Mouse (Mus musculus): ENCODE results near the gene CN725425. TPM values are rescaled to one million over a fixed set of nuclear protein-coding genes. Genes with fewer than 3 reads are reported as not detected.

Gene CN725425
- polyA plus RNA-seq, 1 experiment: 0.15 TPM

GRCm38 (mm10) chr15:91237294-91237693, 38.0 kb downstream of the CN725425 start:
- 90% methylated on average over 5 of the region's 5 CpGs for WGBS
- no peak for DNase-seq
- no peaks in the 10 kb centered on the region for H3K27me3 ChIP-seq (ENCODE audit: control insufficient read depth, insufficient read depth, low read length)
- no peak overlapping the region for H3K27ac ChIP-seq (ENCODE audit: insufficient read depth, low read length)
- TF ChIP-seq CTCF (IDR thresholded peaks at IDR 0.05; ENCODE audit: borderline replicate concordance, insufficient read depth, low read depth, low read length) (no peak), POLR2A (IDR thresholded peaks at IDR 0.05; ENCODE audit: borderline replicate concordance, insufficient read depth, low read length) (no peak)
- no peaks in the 10 kb centered on the region for H3K4me1 ChIP-seq (ENCODE audit: control insufficient read depth, insufficient read depth, low read length)
- H3K4me3 ChIP-seq (replicated peaks; ENCODE audit: insufficient read depth, low read depth, low read length): no peak overlapping the region

- WGBS: 77% methylated on average over 3 of the region's 3 CpGs
Measured at GRCm38 (mm10) chr15:91240683-91241335, 41.5 kb downstream of the CN725425 start.

GRCm38 (mm10) chr15:91250815-91251214, 51.5 kb downstream of the CN725425 start:
- H3K4me1 ChIP-seq (ENCODE audit: control insufficient read depth, insufficient read depth, low read length): no peaks in the 10 kb centered on the region
- no peak overlapping the region for H3K4me3 ChIP-seq (replicated peaks; ENCODE audit: insufficient read depth, low read depth, low read length)
- no peak overlapping the region for H3K27ac ChIP-seq (ENCODE audit: insufficient read depth, low read length)
- TF ChIP-seq CTCF (IDR thresholded peaks at IDR 0.05; ENCODE audit: borderline replicate concordance, insufficient read depth, low read depth, low read length): no peak
- no peak for TF ChIP-seq POLR2A (IDR thresholded peaks at IDR 0.05; ENCODE audit: borderline replicate concordance, insufficient read depth, low read length)
- DNase-seq: no peak
- H3K27me3 ChIP-seq (ENCODE audit: control insufficient read depth, insufficient read depth, low read length): no peaks in the 10 kb centered on the region
- 82% methylated on average over 6 of the region's 6 CpGs for WGBS

More at GRCm38 (mm10) chr15:91240683-91241335, 41.5 kb downstream of the CN725425 start:
- DNase-seq: no peak
- Histone ChIP-seq H3K4me3 (replicated peaks; ENCODE audit: insufficient read depth, low read depth, low read length) (no peak overlapping the region), H3K4me1 (ENCODE audit: control insufficient read depth, insufficient read depth, low read length) (no peaks in the 10 kb centered on the region), H3K27me3 (ENCODE audit: control insufficient read depth, insufficient read depth, low read length) (no peaks in the 10 kb centered on the region), H3K27ac (ENCODE audit: insufficient read depth, low read length) (no peak overlapping the region)
- TF ChIP-seq CTCF (IDR thresholded peaks at IDR 0.05; ENCODE audit: borderline replicate concordance, insufficient read depth, low read depth, low read length) (no peak), POLR2A (IDR thresholded peaks at IDR 0.05; ENCODE audit: borderline replicate concordance, insufficient read depth, low read length) (no peak)

GRCm38 (mm10) chr15:91251544-91252408, 52.5 kb downstream of the CN725425 start:
- no peak overlapping the region for H3K4me3 ChIP-seq (replicated peaks; ENCODE audit: insufficient read depth, low read depth, low read length)
- H3K27ac ChIP-seq (ENCODE audit: insufficient read depth, low read length): no peak overlapping the region
- 82% methylated on average over 9 of the region's 9 CpGs for WGBS
- no peaks in the 10 kb centered on the region for H3K4me1 ChIP-seq (ENCODE audit: control insufficient read depth, insufficient read depth, low read length)
- no peak for TF ChIP-seq POLR2A (IDR thresholded peaks at IDR 0.05; ENCODE audit: borderline replicate concordance, insufficient read depth, low read length)
- no peak for TF ChIP-seq CTCF (IDR thresholded peaks at IDR 0.05; ENCODE audit: borderline replicate concordance, insufficient read depth, low read depth, low read length)
- DNase-seq: no peak
- H3K27me3 ChIP-seq (ENCODE audit: control insufficient read depth, insufficient read depth, low read length): no peaks in the 10 kb centered on the region

- Histone ChIP-seq H3K4me3 (replicated peaks; ENCODE audit: insufficient read depth, low read depth, low read length) (no peak overlapping the region), H3K27me3 (ENCODE audit: control insufficient read depth, insufficient read depth, low read length) (no peaks in the 10 kb centered on the region), H3K4me1 (ENCODE audit: control insufficient read depth, insufficient read depth, low read length) (no peaks in the 10 kb centered on the region), H3K27ac (ENCODE audit: insufficient read depth, low read length) (no peak overlapping the region)
- WGBS: 21% methylated on average over 8 of the region's 8 CpGs
- no peak for DNase-seq
- TF ChIP-seq CTCF (IDR thresholded peaks at IDR 0.05; ENCODE audit: borderline replicate concordance, insufficient read depth, low read depth, low read length) (peak; percentile 10; the same call in 1 of the 2 replicates), POLR2A (IDR thresholded peaks at IDR 0.05; ENCODE audit: borderline replicate concordance, insufficient read depth, low read length) (no peak)
Measured at GRCm38 (mm10) chr15:91252956-91253355, 53.7 kb downstream of the CN725425 start.

GRCm38 (mm10) chr15:91255308-91255707, 56.0 kb downstream of the CN725425 start:
- no peak for TF ChIP-seq CTCF (IDR thresholded peaks at IDR 0.05; ENCODE audit: borderline replicate concordance, insufficient read depth, low read depth, low read length)
- no peak for TF ChIP-seq POLR2A (IDR thresholded peaks at IDR 0.05; ENCODE audit: borderline replicate concordance, insufficient read depth, low read length)
- Histone ChIP-seq H3K27me3 (ENCODE audit: control insufficient read depth, insufficient read depth, low read length) (no peaks in the 10 kb centered on the region), H3K4me1 (ENCODE audit: control insufficient read depth, insufficient read depth, low read length) (no peaks in the 10 kb centered on the region), H3K4me3 (replicated peaks; ENCODE audit: insufficient read depth, low read depth, low read length) (no peak overlapping the region), H3K27ac (ENCODE audit: insufficient read depth, low read length) (no peak overlapping the region)
- DNase-seq: no peak
- WGBS: 91% methylated on average over 2 of the region's 2 CpGs

GRCm38 (mm10) chr15:91257140-91257539, 57.8 kb downstream of the CN725425 start:
- TF ChIP-seq POLR2A (IDR thresholded peaks at IDR 0.05; ENCODE audit: borderline replicate concordance, insufficient read depth, low read length) (no peak), CTCF (IDR thresholded peaks at IDR 0.05; ENCODE audit: borderline replicate concordance, insufficient read depth, low read depth, low read length) (no peak)
- no peak overlapping the region for H3K4me3 ChIP-seq (replicated peaks; ENCODE audit: insufficient read depth, low read depth, low read length)
- H3K27me3 ChIP-seq (ENCODE audit: control insufficient read depth, insufficient read depth, low read length): no peaks in the 10 kb centered on the region
- WGBS: 64% methylated on average over 11 of the region's 11 CpGs
- no peak for DNase-seq
- H3K27ac ChIP-seq (ENCODE audit: insufficient read depth, low read length): no peak overlapping the region
- no peaks in the 10 kb centered on the region for H3K4me1 ChIP-seq (ENCODE audit: control insufficient read depth, insufficient read depth, low read length)
